Mouse (Mus musculus): ENCODE measurements around the gene Gpr173. TPM values are rescaled to one million over a fixed set of nuclear protein-coding genes. Genes with fewer than 3 reads are reported as not detected.

Gpr173 gene
- total RNA-seq, 2 experiments from 2014 or later = 15.7 to 16.1 TPM

- no peak for DNase-seq (ENCODE audit: extremely low spot score in 1 of 2, low spot score in 1 of 2)
Measured at GRCm38 (mm10) chrX:152307371-152307770, 61.1 kb downstream of the Gpr173 start.

GRCm38 (mm10) chrX:152306224-152306623 is 62.3 kb downstream of the Gpr173 start:
- no peak for DNase-seq (ENCODE audit: extremely low spot score in 1 of 2, low spot score in 1 of 2)

Other genes with a start within 250 kb of the Gpr173 start
- 100 to 1,000 TPM; 157 to 181 TPM for gene Iqsec2, start 224.4 kb downstream of the Gpr173 start, total RNA-seq (2021)
- 10 to 100 TPM; 49.7 to 60.1 TPM for gene Kdm5c, start 135.7 kb downstream of the Gpr173 start, total RNA-seq (2021)
- gene Kantr, start 41.2 kb downstream of the Gpr173 start, total RNA-seq (2021) = 10 to 100 TPM; 42.2 to 52.4 TPM
- 100 to 1,000 TPM in 1 of 2 experiments, 10 to 100 TPM in 1; 91.5 to 111 TPM for gene Tspyl2, start 26.3 kb downstream of the Gpr173 start, total RNA-seq (2021)
- gene Cldn34a, start 194.6 kb upstream of the Gpr173 start, total RNA-seq (2021) = not detected